Mouse (Mus musculus) C2C12 (cell line): ENCODE data around the gene Ly6g6d.

Source experiments
- CEBPB ChIP-seq: IDR thresholded peaks from one replicate; pipeline ENCODE4 v1.6.1; 2011; ENCODE audit warnings: low read depth, mild to moderate bottlenecking, control low read depth, moderate library complexity
- CTCF ChIP-seq: IDR thresholded peaks from one replicate; pipeline ENCODE4 v1.5.1; 2011; ENCODE audit not compliant: control insufficient read depth, insufficient read depth, insufficient read length
- FOSL1 ChIP-seq: IDR thresholded peaks from one replicate; pipeline ENCODE4 v1.8.0; 2011; ENCODE audit warnings: mild to moderate bottlenecking, low read length; ENCODE audit not compliant: poor library complexity, insufficient read depth, severe bottlenecking
- MAX ChIP-seq: IDR thresholded peaks from one replicate; pipeline ENCODE4 v1.6.1; 2011; ENCODE audit warnings: mild to moderate bottlenecking, control low read depth
- MYOG ChIP-seq: IDR thresholded peaks from one replicate; pipeline ENCODE4 v1.6.1; 2011; ENCODE audit not compliant: control insufficient read depth, insufficient read length; ENCODE audit errors: extremely low read depth
- USF1 ChIP-seq: IDR thresholded peaks from one replicate; pipeline ENCODE4 v1.6.1; 2011; ENCODE audit warnings: low read depth, mild to moderate bottlenecking, control low read depth, moderate library complexity

DNA sequence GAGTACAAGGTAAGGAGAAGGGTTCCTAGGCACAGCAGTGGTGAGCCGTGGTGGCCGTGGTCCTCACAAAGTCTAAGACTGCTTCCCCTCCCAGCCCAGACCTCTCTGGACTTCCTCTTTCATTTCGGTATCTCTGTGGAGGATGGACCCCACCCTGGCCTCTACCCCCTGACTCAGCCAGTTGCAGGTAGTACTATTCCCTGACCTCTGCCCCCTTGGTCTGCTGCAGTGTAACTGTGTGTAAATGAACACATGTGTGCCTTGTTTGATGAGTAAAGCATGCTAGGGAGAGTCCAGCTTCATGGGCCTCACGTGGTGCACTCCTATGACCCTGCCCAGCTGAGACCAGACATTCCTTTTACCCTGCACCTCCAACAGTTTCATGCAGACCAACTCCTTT lies 54.1 kb downstream of the Ly6g6d start:
- TF ChIP-seq MAX (no peak), MYOG (no peak), USF1 (no peak), CTCF (no peak), FOSL1 (no peak), CEBPB (no peak)
